ENCODE assay signal across 20 mouse cellular contexts in genomic region chr2:79567413-79567934, GRCm38 (mm10).
A peak's percentile ranks its signal among the peaks of the same experiment; 100 is the strongest.
DNase-seq lines count a peak whose midpoint lies in the region; ATAC-seq and TF ChIP-seq lines count a peak whose summit lies in the region.
"Had no signal": no experiment of that assay in that cellular context is flagged by ENCODE, and none has a peak within 500 bp of the region (broad histone marks: within the 10 kb centered on the region; RNA-seq: fewer than 3 reads in every experiment).

No protein-coding gene starts in this region.

- intact Hi-C loops in gastrocnemius, adult 2 months (cut with DNase I) = loop anchor here (5.0 kb wide), 1 partner anchor 75 kb away; no protein-coding TSS in a partner anchor

- no peaks in the 10 kb centered on the region for H3K9me3 ChIP-seq in heart, embryonic 14.5 days (ENCODE audit: control insufficient read depth, low read length)
- H3K9me3 ChIP-seq in midbrain, embryonic 11.5 days (ENCODE audit: control insufficient read depth, low read length) = no peaks in the 10 kb centered on the region
- H3K9me3 ChIP-seq: limb, embryonic 12.5 days; liver, embryonic 12.5 days; megakaryocyte, embryonic 14.5 days; midbrain, embryonic 15.5 days had no signal

- no peak overlapping the region for H3K4me3 ChIP-seq in gastrocnemius, adult 2 months
- no peak overlapping the region for H3K4me3 ChIP-seq in heart, embryonic 14.5 days (ENCODE audit: control insufficient read depth in 1 of 2, insufficient read depth in 1 of 2, low read depth in 1 of 2, low read length in 2 of 2)
- no peak overlapping the region for H3K4me3 ChIP-seq in midbrain, embryonic 11.5 days (ENCODE audit: low read depth, low read length)
- no peak overlapping the region for H3K4me3 ChIP-seq in kidney, adult 2 months (ENCODE audit: insufficient read depth, low read depth, low read length)
- H3K4me3 ChIP-seq: limb, embryonic 12.5 days; liver, embryonic 12.5 days; megakaryocyte, embryonic 14.5 days; midbrain, embryonic 15.5 days had no signal

- H3K4me1 ChIP-seq in heart, embryonic 14.5 days (ENCODE audit: control insufficient read depth in 2 of 2, insufficient read depth in 2 of 2, low read length in 2 of 2) = peaks cover 12 to 50% of the 10 kb centered on the region in 2 experiments
- peaks cover 8% of the 10 kb centered on the region for H3K4me1 ChIP-seq in midbrain, embryonic 11.5 days (ENCODE audit: control insufficient read depth, insufficient read depth, low read length)
- no peaks in the 10 kb centered on the region for H3K4me1 ChIP-seq in kidney, adult 2 months (ENCODE audit: control insufficient read depth, insufficient read depth, low read length)
- H3K4me1 ChIP-seq: limb, embryonic 12.5 days; liver, embryonic 12.5 days; midbrain, embryonic 15.5 days had no signal

- no peaks in the 10 kb centered on the region for H3K36me3 ChIP-seq in heart, embryonic 14.5 days (ENCODE audit: control insufficient read depth, insufficient read depth, low read length)
- no peaks in the 10 kb centered on the region for H3K36me3 ChIP-seq in midbrain, embryonic 11.5 days (ENCODE audit: control insufficient read depth, insufficient read depth, low read length)
- no peaks in the 10 kb centered on the region for H3K36me3 ChIP-seq in kidney, adult 2 months (ENCODE audit: control insufficient read depth, insufficient read depth, low read length)
- H3K36me3 ChIP-seq: limb, embryonic 12.5 days; liver, embryonic 12.5 days; midbrain, embryonic 15.5 days had no signal

- ATAC-seq in heart, embryonic 14.5 days (ENCODE audit: insufficient number of reproducible peaks, insufficient read depth, low FRiP score, low read depth) = no peak
- no peak for ATAC-seq in midbrain, embryonic 11.5 days (ENCODE audit: low FRiP score)
- ATAC-seq: liver, embryonic 12.5 days; midbrain, embryonic 15.5 days had no signal

- no peaks in the 10 kb centered on the region for H3K27me3 ChIP-seq in heart, embryonic 14.5 days (ENCODE audit: control insufficient read depth, insufficient read depth, low read length)
- H3K27me3 ChIP-seq in midbrain, embryonic 11.5 days (ENCODE audit: control insufficient read depth, insufficient read depth, low read length) = no peaks in the 10 kb centered on the region
- H3K27me3 ChIP-seq in kidney, adult 2 months (replicated peaks; ENCODE audit: control insufficient read depth, insufficient read depth, low read length) = no peaks in the 10 kb centered on the region
- H3K27me3 ChIP-seq: limb, embryonic 12.5 days; liver, embryonic 12.5 days; megakaryocyte, embryonic 14.5 days; midbrain, embryonic 15.5 days; Patski had no signal

- H3K27ac ChIP-seq in gastrocnemius, adult 2 months = peak overlapping the region; percentile 79
- peak overlapping the region; percentile 82 to 87 for H3K27ac ChIP-seq in heart, embryonic 14.5 days (replicated peaks in 1 of 2; ENCODE audit: control insufficient read depth in 1 of 2, insufficient read depth in 1 of 2, low read depth in 2 of 2, low read length in 2 of 2)
- H3K27ac ChIP-seq in midbrain, embryonic 11.5 days (ENCODE audit: low read depth, low read length) = no peak overlapping the region
- H3K27ac ChIP-seq in kidney, adult 2 months (ENCODE audit: insufficient read depth, low read depth, low read length) = no peak overlapping the region
- H3K27ac ChIP-seq: limb, embryonic 12.5 days; liver, embryonic 12.5 days; midbrain, embryonic 15.5 days had no signal

- 41% methylated on average over 3 of the region's 3 CpGs for WGBS in heart, embryonic 14.5 days
- 69% methylated on average over 3 of the region's 3 CpGs for WGBS in midbrain, embryonic 11.5 days
- WGBS in kidney, adult 2 months = 79% methylated on average over 3 of the region's 3 CpGs

- DNase-seq in gastrocnemius, adult 2 months = no peak
- no peak for DNase-seq in gastrocnemius, postnatal 4 days (ENCODE audit: low spot score in 2 of 2)
- peak; percentile 33 for DNase-seq in 416B (ENCODE audit: low read depth)
- DNase-seq in Muller cell, postnatal 12 days (ENCODE audit: inconsistent ontology term) = peak; percentile 69
- DNase-seq in ovary, postnatal 36 days (ENCODE audit: low spot score) = no peak
- DNase-seq in midbrain, embryonic 11.5 days (ENCODE audit: low spot score, missing footprints) = no peak
- no peak for DNase-seq in kidney, adult 2 months
- DNase-seq: adrenal gland, postnatal 36 days; B cell, adult 2 months; cerebellum, adult 8-10 months; gastrocnemius, postnatal 36 days; kidney, adult 8-10 months; kidney, postnatal 25 days; lung, adult 2 months had no signal

- no peak for TF ChIP-seq CTCF in gastrocnemius, adult 2 months (IDR thresholded peaks at IDR 0.05)
- TF ChIP-seq CTCF in kidney, adult 2 months (conservative IDR thresholded peaks at IDR 0.05; ENCODE audit: insufficient read depth, insufficient read length, low read depth, low read length) = no peak

- TF ChIP-seq POLR2A in kidney, adult 2 months (IDR thresholded peaks at IDR 0.05; ENCODE audit: low read depth, low read length) = no peak

- no peak overlapping the region for H3K9ac ChIP-seq in heart, embryonic 14.5 days (ENCODE audit: low read length)
- no peak overlapping the region for H3K9ac ChIP-seq in midbrain, embryonic 11.5 days (ENCODE audit: low read length)
- H3K9ac ChIP-seq: limb, embryonic 12.5 days; liver, embryonic 12.5 days; midbrain, embryonic 15.5 days had no signal

- H3K4me2 ChIP-seq in heart, embryonic 14.5 days (ENCODE audit: low read length) = peak overlapping the region; percentile 32
- H3K4me2 ChIP-seq in midbrain, embryonic 11.5 days = no peak overlapping the region
- H3K4me2 ChIP-seq: limb, embryonic 12.5 days; liver, embryonic 12.5 days; midbrain, embryonic 15.5 days had no signal

Comparison
In these comparisons a context has a peak if more than half of its experiments do, and no peak if none do; other contexts are left out.
1. DNase-seq: peak in 416B (single experiment) and Muller cell, postnatal 12 days (single experiment); none in gastrocnemius, adult 2 months (single experiment), gastrocnemius, postnatal 4 days (0 of 2), ovary, postnatal 36 days (single experiment), midbrain, embryonic 11.5 days (single experiment) and kidney, adult 2 months (single experiment).
2. H3K27ac ChIP-seq: peak in gastrocnemius, adult 2 months (single experiment) and heart, embryonic 14.5 days (2 of 2); none in midbrain, embryonic 11.5 days (single experiment) and kidney, adult 2 months (single experiment).